9 mouse cellular contexts compared by ENCODE assay signal in genomic region chr10:86310527-86310926, GRCm38 (mm10). TPM values are rescaled to one million over a fixed set of nuclear protein-coding genes. Genes with fewer than 3 reads are reported as not detected.
DNase-seq lines count a peak whose midpoint lies in the region; ATAC-seq and TF ChIP-seq lines count a peak whose summit lies in the region.
"Had no signal": no experiment of that assay in that cellular context is flagged by ENCODE, and none has a peak within 500 bp of the region (broad histone marks: within the 10 kb centered on the region; RNA-seq: fewer than 3 reads in every experiment).

No protein-coding gene starts in this region.

- peak; percentile 54; the same call in 1 of the 2 replicates for ATAC-seq in common myeloid progenitor, adult 5-6 weeks (replicated peaks; ENCODE audit: low read depth, poor library complexity, severe bottlenecking)
- ATAC-seq in lung, embryonic 14.5 days (ENCODE audit: insufficient read depth) = peak; percentile 90
- ATAC-seq in neural tube, embryonic 15.5 days (ENCODE audit: low FRiP score) = no peak

- no peaks in the 10 kb centered on the region for H3K9me3 ChIP-seq in heart, embryonic 10.5 days
- no peaks in the 10 kb centered on the region for H3K9me3 ChIP-seq in lung, embryonic 14.5 days (ENCODE audit: low read depth, low read length)
- no peaks in the 10 kb centered on the region for H3K9me3 ChIP-seq in neural tube, embryonic 15.5 days (replicated peaks)

- no peaks in the 10 kb centered on the region for H3K27me3 ChIP-seq in heart, embryonic 10.5 days (ENCODE audit: insufficient read depth, poor library complexity, severe bottlenecking)
- H3K27me3 ChIP-seq in lung, embryonic 14.5 days (ENCODE audit: insufficient read depth, low read length) = no peaks in the 10 kb centered on the region
- H3K27me3 ChIP-seq in neural tube, embryonic 15.5 days (replicated peaks) = no peaks in the 10 kb centered on the region
- H3K27me3 ChIP-seq: CH12.LX had no signal

- no peak overlapping the region for H3K4me3 ChIP-seq in heart, embryonic 10.5 days
- no peak overlapping the region for H3K4me3 ChIP-seq in lung, embryonic 14.5 days (ENCODE audit: low read depth, low read length)
- H3K4me3 ChIP-seq in neural tube, embryonic 15.5 days (replicated peaks) = no peak overlapping the region

- TF ChIP-seq CTCF in lung, embryonic 14.5 days (IDR thresholded peaks at IDR 0.05; ENCODE audit: low read depth) = no peak

- intact Hi-C loops in left cerebral cortex, postnatal 14 days (cut with DNase I) = no loop called here

- peaks cover 18% of the 10 kb centered on the region for H3K4me1 ChIP-seq in heart, embryonic 10.5 days
- no peaks in the 10 kb centered on the region for H3K4me1 ChIP-seq in lung, embryonic 14.5 days (ENCODE audit: insufficient read depth)
- H3K4me1 ChIP-seq in neural tube, embryonic 15.5 days = peaks cover 1% of the 10 kb centered on the region; the same call in 1 of the 2 replicates

- H3K9ac ChIP-seq in lung, embryonic 14.5 days = no peak overlapping the region
- H3K9ac ChIP-seq in neural tube, embryonic 15.5 days (replicated peaks) = no peak overlapping the region

- peak; percentile 96 for DNase-seq in heart, adult 11 months
- DNase-seq in heart, embryonic 10.5 days (ENCODE audit: low spot score) = no peak
- peak; percentile 90 for DNase-seq in 3T3-L1 (ENCODE audit: low read depth, low spot score)
- DNase-seq in lung, embryonic 14.5 days = peak; percentile 80
- DNase-seq in left cerebral cortex, postnatal 14 days (ENCODE audit: low spot score in 2 of 2) = no peak
- no peak for DNase-seq in right cerebral cortex, postnatal 10 days (ENCODE audit: low spot score in 2 of 2)

- peaks cover 16% of the 10 kb centered on the region; the same call in 1 of the 2 replicates for H3K36me3 ChIP-seq in heart, embryonic 10.5 days
- H3K36me3 ChIP-seq in lung, embryonic 14.5 days (ENCODE audit: insufficient read depth) = peaks cover 13% of the 10 kb centered on the region; the same call in 1 of the 2 replicates
- no peaks in the 10 kb centered on the region for H3K36me3 ChIP-seq in neural tube, embryonic 15.5 days

- WGBS in heart, embryonic 10.5 days = 72% methylated on average over 6 of the region's 6 CpGs
- WGBS in lung, embryonic 14.5 days = 36% methylated on average over 6 of the region's 6 CpGs
- 42% methylated on average over 6 of the region's 6 CpGs for WGBS in neural tube, embryonic 15.5 days

- H3K27ac ChIP-seq in heart, embryonic 10.5 days = no peak overlapping the region
- H3K27ac ChIP-seq in lung, embryonic 14.5 days (ENCODE audit: low read depth) = no peak overlapping the region
- H3K27ac ChIP-seq in neural tube, embryonic 15.5 days (replicated peaks) = no peak overlapping the region

- H3K4me2 ChIP-seq in lung, embryonic 14.5 days = no peak overlapping the region
- H3K4me2 ChIP-seq in neural tube, embryonic 15.5 days = no peak overlapping the region

RNA-seq across cellular contexts. Expression of gene Timp3, which starts 10.4 kb away (rescaled TPM):
- 44.7 and 47.2 TPM in 2 replicates for polyA plus RNA-seq in heart, embryonic 10.5 days (2016; fragmentation: Nextera tagmentation; extraction: Ambion mirVana)
- total RNA-seq in common myeloid progenitor, adult 5-6 weeks (2017) = 1.9 and 3.6 TPM in 2 replicates
- 42.6 and 44.1 TPM in 2 replicates for polyA plus RNA-seq in lung, embryonic 14.5 days (2014; fragmentation: Nextera tagmentation; extraction: Ambion mirVana)
- 10 to 100 TPM; 49.1 to 51.5 TPM for total RNA-seq in left cerebral cortex, postnatal 14 days (2021)
- polyA plus RNA-seq in neural tube, embryonic 15.5 days (2015; fragmentation: Nextera tagmentation; extraction: Ambion mirVana) = 51.6 and 57.1 TPM in 2 replicates

Comparison
In these comparisons a context has a peak if more than half of its experiments do, and no peak if none do; other contexts are left out.
1. DNase-seq: peak in heart, adult 11 months (single experiment), 3T3-L1 (single experiment) and lung, embryonic 14.5 days (single experiment); none in heart, embryonic 10.5 days (single experiment), left cerebral cortex, postnatal 14 days (0 of 2) and right cerebral cortex, postnatal 10 days (0 of 2).